Mouse (Mus musculus) liver, postnatal 0 days (tissue): ENCODE measurements around the gene Mrps18a.

Experiments
- CTCF ChIP-seq: sonication (generic); IDR thresholded peaks from 2 replicates; pipeline ENCODE4 v1.5.1; 2016; ENCODE audit warnings: antibody characterized with exemption, low read depth
- EP300 ChIP-seq: IDR thresholded peaks from 2 replicates; pipeline ENCODE4 v1.6.1; 2016; ENCODE audit warnings: antibody characterized with exemption, low read depth, mild to moderate bottlenecking

- TF ChIP-seq CTCF (no peak), EP300 (no peak)
Measured at GRCm38 (mm10) chr17:46091899-46092298, 18.9 kb upstream of the Mrps18a start.
